Mouse (Mus musculus) CH12.LX (cell line): ENCODE results near the gene Nap1l4. TPM values are rescaled to one million over a fixed set of nuclear protein-coding genes. Genes with fewer than 3 reads are reported as not detected.

Experiments used
- DNase-seq: peaks from one replicate; pipeline ENCODE4 v3.0.0-alpha.2; 2013; ENCODE audit errors: extremely low read depth
- H3K27ac ChIP-seq: 2 replicates; pipeline ENCODE4 v1.5.1; 2012; ENCODE audit warnings: low read depth, mild to moderate bottlenecking, control low read depth, moderate library complexity; ENCODE audit not compliant: insufficient read depth
- H3K27me3 ChIP-seq: replicated peaks from 2 replicates; pipeline ENCODE3; 2012; ENCODE audit warnings: inconsistent platforms
- H3K36me3 ChIP-seq, 2 experiments: replicated peaks in 1 of 2; 2 replicates each; pipeline versions ENCODE3 to v1.6.1; 2012; ENCODE audit warnings: inconsistent platforms in 1 of 2, low read length in 1 of 2, mild to moderate bottlenecking in 1 of 2, mixed read lengths in 1 of 2, moderate library complexity in 1 of 2; ENCODE audit not compliant: control insufficient read depth in 1 of 2, insufficient read depth in 1 of 2
- H3K4me1 ChIP-seq, 2 experiments: 2 replicates each; pipeline ENCODE4 v1.6.1; 2012; ENCODE audit warnings: inconsistent platforms in 1 of 2, moderate library complexity in 1 of 2; ENCODE audit not compliant: insufficient read depth in 2 of 2, control insufficient read depth in 1 of 2
- H3K4me2 ChIP-seq: 2 replicates; pipeline ENCODE4 v1.6.1; 2012; ENCODE audit warnings: low read depth, mild to moderate bottlenecking, control low read depth; ENCODE audit not compliant: poor library complexity, insufficient read depth, severe bottlenecking
- H3K4me3 ChIP-seq, 3 experiments: fragments of 150-350 bp in 1 of 3; sonication (generic) in 1 of 3; replicated peaks in 1 of 3; 2 replicates each; pipeline versions ENCODE3 to v1.5.1; 2011 to 2012; ENCODE audit warnings: low read depth in 2 of 3, low read length in 2 of 3, mild to moderate bottlenecking in 2 of 3, moderate library complexity in 2 of 3, control low read depth in 1 of 3, improper control_type of control experiment in 1 of 3, inconsistent platforms in 1 of 3, mixed read lengths in 1 of 3; ENCODE audit not compliant: poor library complexity in 1 of 3
- H3K79me2 ChIP-seq: replicated peaks from 2 replicates; pipeline ENCODE4 v1.6.1; 2012; ENCODE audit warnings: mild to moderate bottlenecking, moderate library complexity; ENCODE audit not compliant: control insufficient read depth, poor library complexity, insufficient read depth, severe bottlenecking; ENCODE audit errors: extremely low read depth
- H3K9ac ChIP-seq: 2 replicates; pipeline ENCODE4 v1.6.1; 2012; ENCODE audit warnings: low read depth, mild to moderate bottlenecking, control low read depth, moderate library complexity; ENCODE audit not compliant: insufficient read depth
- H3K9me3 ChIP-seq: replicated peaks from 2 replicates; pipeline ENCODE3; 2012; ENCODE audit warnings: low read length, inconsistent platforms, mixed read lengths
- CHD1 ChIP-seq: IDR thresholded peaks from 2 replicates; pipeline ENCODE4 v1.6.1; 2012; ENCODE audit warnings: low read depth, low read length, improper control_type of control experiment, inconsistent platforms
- CHD2 ChIP-seq: IDR thresholded peaks from 2 replicates; pipeline ENCODE4 v1.6.1; 2011; ENCODE audit warnings: low read length, improper control_type of control experiment
- CTCF ChIP-seq, 2 experiments: IDR thresholded peaks in 1 of 2; conservative IDR thresholded peaks in 1 of 2; 2 replicates each; pipeline ENCODE4 v1.5.1; 2011 to 2012; ENCODE audit warnings: low read depth in 2 of 2, low read length in 2 of 2, improper control_type of control experiment in 1 of 2, inconsistent platforms in 1 of 2, mild to moderate bottlenecking in 1 of 2, moderate library complexity in 1 of 2
- ELF1 ChIP-seq: IDR thresholded peaks from 2 replicates; pipeline ENCODE4 v1.6.1; 2014; ENCODE audit warnings: low read depth, mild to moderate bottlenecking, inconsistent platforms, low read length, improper control_type of control experiment
- EP300 ChIP-seq: IDR thresholded peaks from 2 replicates; pipeline ENCODE4 v1.6.1; 2011; ENCODE audit warnings: low read length, improper control_type of control experiment
- ETS1 ChIP-seq: conservative IDR thresholded peaks from 2 replicates; pipeline ENCODE4 v1.6.1; 2012; ENCODE audit warnings: low read depth, mild to moderate bottlenecking, inconsistent platforms, low read length, improper control_type of control experiment, moderate library complexity
- GABPA ChIP-seq: IDR thresholded peaks from 2 replicates; pipeline ENCODE4 v1.6.1; 2012; ENCODE audit warnings: low read depth, low read length, improper control_type of control experiment, inconsistent platforms; ENCODE audit not compliant: insufficient replicate concordance
- HCFC1 ChIP-seq: IDR thresholded peaks from 2 replicates; pipeline ENCODE4 v1.6.1; 2012; ENCODE audit warnings: low read depth, mild to moderate bottlenecking, inconsistent platforms, low read length, improper control_type of control experiment
- JUND ChIP-seq: conservative IDR thresholded peaks from 2 replicates; pipeline ENCODE4 v1.6.1; 2011; ENCODE audit warnings: low read depth, low read length, improper control_type of control experiment
- MAFK ChIP-seq: IDR thresholded peaks from 2 replicates; pipeline ENCODE4 v1.6.1; 2011; ENCODE audit warnings: low read length, improper control_type of control experiment; ENCODE audit not compliant: insufficient replicate concordance
- MXI1 ChIP-seq: IDR thresholded peaks from 2 replicates; pipeline ENCODE4 v1.6.1; 2011; ENCODE audit warnings: mild to moderate bottlenecking, low read depth, low read length, improper control_type of control experiment
- MYC ChIP-seq: IDR thresholded peaks from 2 replicates; pipeline ENCODE4 v1.6.1; 2011; ENCODE audit warnings: low read depth, mild to moderate bottlenecking, improper control_type of control experiment, low read length
- POLR2A ChIP-seq: IDR thresholded peaks from 2 replicates; pipeline ENCODE4 v1.6.1; 2011; ENCODE audit warnings: low read depth, mild to moderate bottlenecking, improper control_type of control experiment, low read length
- POLR2AphosphoS2 ChIP-seq: IDR thresholded peaks from 2 replicates; pipeline ENCODE4 v1.6.1; 2011; ENCODE audit warnings: low read depth, low read length, improper control_type of control experiment
- RAD21 ChIP-seq: IDR thresholded peaks from 2 replicates; pipeline ENCODE4 v1.6.1; 2011; ENCODE audit warnings: low read depth, mild to moderate bottlenecking, low read length, improper control_type of control experiment, moderate library complexity
- SIN3A ChIP-seq: IDR thresholded peaks from 2 replicates; pipeline ENCODE4 v1.6.1; 2012; ENCODE audit warnings: low read length, improper control_type of control experiment, inconsistent platforms
- SMC3 ChIP-seq: IDR thresholded peaks from 2 replicates; pipeline ENCODE4 v1.6.1; 2011; ENCODE audit warnings: low read depth, low read length, improper control_type of control experiment
- TBP ChIP-seq: conservative IDR thresholded peaks from 2 replicates; pipeline ENCODE4 v1.6.1; 2011; ENCODE audit warnings: low read depth, low read length, improper control_type of control experiment
- USF2 ChIP-seq: conservative IDR thresholded peaks from 2 replicates; pipeline ENCODE4 v1.6.1; 2011; ENCODE audit warnings: low read depth, low read length, improper control_type of control experiment
- ZC3H11A ChIP-seq: IDR thresholded peaks from 2 replicates; pipeline ENCODE4 v1.6.1; 2012; ENCODE audit warnings: low read depth, mild to moderate bottlenecking, inconsistent platforms, low read length, improper control_type of control experiment
- ZNF384 ChIP-seq: IDR thresholded peaks from 2 replicates; pipeline ENCODE4 v1.6.1; 2012; ENCODE audit warnings: low read depth, low read length, improper control_type of control experiment, inconsistent platforms
- dilution Hi-C: fragments of 300-500 bp; cut with MboI; formaldehyde crosslinking; loops from 2 replicates; pipeline ENCODE4 v1.14.3; 2020; ENCODE audit warnings: low sequenced_read_pairs; ENCODE audit not compliant: extremely low pct_unique_long_range_greater_than_20kb, extremely low pct_ligation_motif_present
- in situ Hi-C: fragments of 300-500 bp; cut with MboI; formaldehyde crosslinking; loops from 3 replicates; pipeline ENCODE4 v1.14.3; 2019; ENCODE audit warnings: low sequenced_read_pairs, low pct_ligation_motif_present, low pct_unique_long_range_greater_than_20kb, mixed read lengths
- polyA plus RNA-seq: library from polyadenylated mRNA; unstranded; fragments of >175 nt; gene quantifications from 2 replicates; pipeline ENCODE4 v1.2.1, GENCODE M21; 2012; ENCODE audit warnings: low read depth; ENCODE audit not compliant: insufficient read length
- total RNA-seq, 2 experiments: library from RNA; depleted of rRNA; stranded (reverse); fragments of 300-350 nt in 1 of 2; fragments of >200 nt in 1 of 2; gene quantifications; 2 replicates each; pipeline ENCODE4 v1.2.3; 2012 to 2014

Gene Nap1l4
- total and polyA plus RNA-seq, 3 experiments = 121 to 175 (median 154) TPM

- H3K79me2 ChIP-seq = peaks cover 9% of the 10 kb centered on the region
- in situ Hi-C loops = no loop called here
- peaks cover 88 to 96% of the 10 kb centered on the region in 2 experiments for H3K36me3 ChIP-seq
- H3K27me3 ChIP-seq = no peaks in the 10 kb centered on the region
- H3K4me2 ChIP-seq = no peak overlapping the region
- no peak overlapping the region for H3K9ac ChIP-seq
- H3K4me3 ChIP-seq = no peak overlapping the region
- no peak for DNase-seq
- no peaks in the 10 kb centered on the region for H3K9me3 ChIP-seq
- no peak overlapping the region for H3K27ac ChIP-seq
- peaks cover 0 to 14% of the 10 kb centered on the region in 2 experiments; a peak in 2 of 4 replicates for H3K4me1 ChIP-seq
- TF ChIP-seq JUND = no peak
- peak; percentile 80; the same call in 1 of the 2 replicates for TF ChIP-seq MAFK
- no peak for TF ChIP-seq TBP
- dilution Hi-C loops = no loop called here
Observed at GRCm38 (mm10) chr7:143583025-143583424, 34.1 kb upstream of the Nap1l4 start.

GRCm38 (mm10) chr7:143575751-143576150, 26.8 kb upstream of the Nap1l4 start:
- Histone ChIP-seq H3K36me3 (peaks cover 91 to 97% of the 10 kb centered on the region in 2 experiments), H3K4me1 (no peaks in the 10 kb centered on the region), H3K4me3 (no peak overlapping the region), H3K9ac (no peak overlapping the region), H3K27ac (no peak overlapping the region), H3K79me2 (no peaks in the 10 kb centered on the region; the same call in 1 of the 2 replicates), H3K9me3 (no peaks in the 10 kb centered on the region), H3K27me3 (no peaks in the 10 kb centered on the region), H3K4me2 (no peak overlapping the region)
- TF ChIP-seq MYC = no peak
- no peak for TF ChIP-seq GABPA
- TF ChIP-seq MAFK = no peak
- no peak for TF ChIP-seq ZNF384
- no peak for TF ChIP-seq EP300
- TF ChIP-seq SMC3 = no peak
- TF ChIP-seq MXI1 = no peak
- no peak for TF ChIP-seq SIN3A
- TF ChIP-seq RAD21 = no peak
- TF ChIP-seq USF2 = no peak
- TF ChIP-seq ETS1 = no peak
- TF ChIP-seq ZC3H11A = no peak
- no peak for TF ChIP-seq POLR2AphosphoS2
- TF ChIP-seq HCFC1 = no peak
- no peak for TF ChIP-seq CHD2
- TF ChIP-seq CHD1 = no peak
- no peak for TF ChIP-seq ELF1
- TF ChIP-seq CTCF (conservative IDR thresholded peaks at IDR 0.05 in 1 of 2, IDR thresholded peaks at IDR 0.05 in 1 of 2; ENCODE audit: low read depth in 2 of 2, low read length in 2 of 2) = no peak
- no peak for TF ChIP-seq POLR2A
- in situ Hi-C loops = no loop called here
- dilution Hi-C loops = no loop called here
- no peak for DNase-seq
